Mouse (Mus musculus) lung, postnatal 4 days (tissue): Measurements from ENCODE around the gene Zbtb4.
"Not testable (repeated sequence)": the region's sequence is repeated elsewhere in the genome, so short reads cannot be mapped to it uniquely, and the experiment has no call there.

Experiments used
- DNase-seq, 2 experiments: peaks; one replicate each; pipeline ENCODE4 v3.0.0; 2021

The Zbtb4 gene

DNA sequence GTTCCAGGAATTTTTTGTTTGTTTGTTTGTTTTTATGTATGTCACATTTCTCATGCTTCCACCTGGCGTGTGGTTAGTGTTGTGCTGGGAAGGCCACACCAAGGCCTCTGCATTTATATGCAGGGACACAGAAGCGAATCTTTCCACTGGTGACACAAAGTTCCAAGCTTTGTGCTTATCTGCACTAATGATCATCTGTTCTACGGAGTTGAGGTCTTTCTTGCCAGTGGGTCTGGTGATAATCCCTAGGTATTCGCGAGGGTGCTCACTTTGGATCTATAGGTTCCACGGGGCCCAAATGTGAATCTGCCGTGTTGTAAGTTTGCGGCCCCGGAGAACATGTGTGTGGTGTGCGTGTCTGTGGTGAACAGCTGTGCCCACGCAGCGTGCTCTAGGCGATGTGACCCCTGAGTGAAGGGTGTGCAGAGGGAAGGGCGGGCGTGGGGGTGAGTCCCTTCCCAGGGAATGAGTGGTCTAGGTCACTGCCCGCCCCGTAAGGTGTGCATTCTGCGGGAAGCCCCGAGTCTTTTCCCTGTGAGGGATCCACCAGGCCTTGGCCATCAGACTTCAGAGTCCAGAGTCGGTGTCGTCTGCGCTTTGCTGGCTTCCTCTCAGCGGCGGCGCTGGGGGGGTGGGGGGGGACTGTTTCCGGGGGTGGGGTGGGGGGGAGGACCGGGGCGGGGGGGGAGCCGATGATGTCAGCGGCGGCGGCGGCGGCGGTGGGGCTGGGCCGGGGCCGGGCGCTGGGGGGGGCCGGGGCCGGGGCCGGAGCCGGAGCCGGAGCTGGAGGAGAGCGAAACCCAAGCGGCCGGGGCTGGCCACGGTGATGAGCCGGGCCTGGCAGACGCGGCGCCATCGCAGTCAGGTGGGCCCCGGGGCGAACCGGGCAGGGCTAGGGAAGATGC lies at the start of gene Zbtb4:
Zbtb4 (plus strand) TSS at position 692 of the 905 bp plus-strand sequence.
- peak in 1 of 2 experiments; percentile 66 for DNase-seq

DNA sequence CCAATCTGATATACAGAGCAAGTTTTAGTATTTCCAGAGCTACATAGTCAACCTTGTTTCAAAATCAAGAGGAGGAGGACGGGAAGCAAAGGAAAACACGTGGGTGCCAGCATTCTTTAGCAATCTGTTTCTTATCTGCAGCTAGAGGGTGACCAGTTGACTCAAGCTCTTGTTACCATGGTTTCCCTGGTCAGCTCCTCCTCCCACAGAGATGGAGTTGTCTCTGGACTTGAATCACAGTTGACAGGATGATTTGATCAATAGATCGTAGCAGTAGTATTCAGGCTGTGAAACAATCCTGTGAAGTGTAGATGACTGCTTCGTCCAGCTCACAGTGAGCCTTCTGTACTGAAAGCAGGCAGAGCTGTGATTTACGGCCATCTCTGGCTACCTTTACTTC lies 49.8 kb upstream of the Zbtb4 start:
- peak in 1 of 2 experiments; percentile 27 for DNase-seq

DNA sequence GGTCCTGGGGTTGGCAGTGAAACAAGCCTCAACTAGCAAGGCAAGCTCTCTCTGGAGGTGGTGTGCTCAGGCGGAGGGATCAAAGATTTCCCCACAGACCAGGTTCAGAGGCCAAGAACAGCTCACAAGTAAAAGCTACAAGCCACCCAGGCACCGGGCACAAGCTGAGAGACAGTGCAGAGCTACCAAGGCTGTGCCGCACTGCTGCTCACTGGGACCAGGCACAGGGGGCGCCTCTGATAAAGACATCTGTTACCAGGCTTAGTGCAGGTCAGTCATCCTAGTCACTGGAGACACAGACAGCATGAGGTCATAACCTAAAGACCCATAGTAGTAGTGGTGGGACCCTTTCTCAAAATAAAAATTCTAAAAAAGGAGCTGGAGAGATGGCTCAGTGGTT lies 48.8 kb upstream of the Zbtb4 start:
- no peak for DNase-seq

DNA sequence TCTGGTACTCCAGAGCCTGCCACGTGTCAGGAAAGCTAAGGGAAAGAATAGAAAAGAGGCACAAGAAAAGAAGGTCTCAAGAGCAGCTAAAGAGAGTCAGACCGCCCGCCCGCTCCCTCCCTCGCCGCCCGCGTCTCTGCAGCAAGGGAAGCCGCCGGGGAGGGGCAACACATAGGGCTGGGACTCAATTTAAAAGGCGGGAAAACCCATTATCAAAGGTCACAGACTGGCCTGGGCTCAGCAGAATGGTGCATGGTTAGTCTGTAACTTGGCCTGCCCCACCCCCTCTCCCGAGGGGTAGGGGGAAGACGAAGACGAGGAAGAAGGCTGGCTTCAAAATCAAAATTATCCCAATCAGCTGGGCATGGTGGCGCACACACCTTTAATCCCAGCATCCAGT lies 47.1 kb upstream of the Zbtb4 start:
- DNase-seq: no peak

DNA sequence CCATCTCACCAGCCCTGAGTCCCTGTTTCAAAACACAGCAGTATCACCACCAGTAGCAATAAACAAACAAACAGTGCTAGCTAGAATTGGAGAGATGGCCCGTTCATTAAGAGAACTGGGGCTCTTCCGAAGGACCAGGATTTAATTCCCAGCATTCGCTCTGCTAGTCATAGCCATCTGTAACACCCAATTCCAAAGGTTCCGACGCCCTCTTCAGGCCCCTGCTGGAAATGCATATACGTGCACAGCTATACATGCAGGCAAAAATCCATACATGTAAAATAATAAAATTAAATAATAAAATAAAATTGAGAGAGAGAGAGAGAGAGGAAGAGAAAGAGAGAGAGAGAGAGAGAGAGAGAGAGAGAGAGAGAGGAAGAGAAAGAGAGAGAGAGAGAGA lies 46.3 kb upstream of the Zbtb4 start:
- no peak for DNase-seq

DNA sequence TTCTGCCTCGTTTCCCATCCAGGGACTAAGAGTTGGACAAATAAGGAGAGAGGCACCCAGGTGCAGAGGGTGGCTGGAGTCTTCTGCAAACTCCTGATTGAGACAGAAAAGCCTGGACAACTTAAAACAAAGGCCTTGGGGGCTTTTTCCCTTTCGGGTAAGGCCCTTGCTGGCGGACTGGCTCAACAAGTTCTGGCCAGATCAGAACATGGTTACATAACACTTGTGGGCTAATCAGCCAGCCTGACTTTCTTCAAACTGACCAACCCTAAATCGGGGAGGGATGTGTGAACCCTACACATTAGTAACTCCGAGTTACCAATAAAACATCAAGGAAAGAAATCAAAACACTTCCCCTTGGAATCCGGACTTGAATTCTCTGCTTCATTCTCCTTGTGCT lies 44.9 kb upstream of the Zbtb4 start:
- DNase-seq: no peak

DNA sequence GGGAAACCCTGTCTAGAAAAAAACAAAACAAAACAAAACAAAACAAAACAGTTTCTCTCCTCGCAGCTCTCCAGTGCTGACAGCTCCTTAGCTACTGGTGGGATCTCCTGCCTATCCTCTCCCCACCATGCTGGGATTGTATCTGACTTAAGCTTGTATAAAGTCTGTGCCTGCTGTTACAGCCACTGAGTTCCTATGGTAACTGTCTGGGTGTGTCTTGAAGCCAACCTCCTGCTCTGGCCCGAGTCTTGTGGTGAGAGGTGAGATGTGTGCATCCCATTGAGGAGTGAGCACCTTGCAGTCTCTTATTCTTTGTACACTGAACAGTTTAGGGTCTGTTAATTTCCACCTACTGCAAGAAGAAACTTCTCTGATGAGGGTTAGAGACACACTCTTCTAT lies 42.6 kb upstream of the Zbtb4 start:
- DNase-seq: no peak

DNA sequence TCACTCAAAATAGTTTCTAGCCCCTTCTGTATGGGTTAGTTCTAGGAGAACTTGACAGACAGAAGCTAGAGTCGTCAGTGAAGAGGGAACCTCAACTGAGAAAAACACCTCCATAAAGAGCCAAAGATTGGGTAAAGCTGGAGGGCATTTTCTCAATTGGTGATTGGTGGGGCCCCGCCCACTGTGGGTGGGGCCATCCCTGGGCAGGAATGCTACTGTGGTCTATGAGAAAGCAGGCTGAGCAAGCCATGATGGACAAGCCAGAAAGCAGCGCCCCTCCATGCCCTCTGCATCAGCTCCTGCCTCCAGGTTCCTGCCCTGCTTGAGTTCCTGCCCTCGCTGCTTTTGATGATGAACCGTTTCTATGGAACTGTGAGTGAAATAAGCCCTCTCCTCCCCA lies 39.8 kb upstream of the Zbtb4 start:
- no peak for DNase-seq

DNA sequence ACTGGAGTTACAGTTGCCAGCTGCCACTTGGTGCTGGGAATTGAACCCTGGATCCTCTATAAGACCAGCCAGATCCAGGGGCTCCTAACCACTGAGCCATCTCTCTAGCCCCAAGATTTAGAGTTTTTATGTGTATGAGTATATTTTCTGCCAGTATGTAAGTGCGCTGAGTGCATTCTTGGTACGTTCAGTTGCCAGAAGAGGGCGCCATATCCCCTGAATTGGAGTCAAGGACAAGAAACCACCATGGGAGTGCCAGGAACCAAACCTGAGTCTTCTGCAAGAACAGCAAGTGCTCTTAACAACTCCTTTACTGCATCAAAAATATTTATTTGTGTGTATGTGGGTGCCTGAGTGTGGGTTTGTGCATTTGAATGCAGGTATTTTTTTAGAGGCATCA lies 36.6 kb upstream of the Zbtb4 start:
- DNase-seq: peak in 1 of 2 experiments; percentile 72

DNA sequence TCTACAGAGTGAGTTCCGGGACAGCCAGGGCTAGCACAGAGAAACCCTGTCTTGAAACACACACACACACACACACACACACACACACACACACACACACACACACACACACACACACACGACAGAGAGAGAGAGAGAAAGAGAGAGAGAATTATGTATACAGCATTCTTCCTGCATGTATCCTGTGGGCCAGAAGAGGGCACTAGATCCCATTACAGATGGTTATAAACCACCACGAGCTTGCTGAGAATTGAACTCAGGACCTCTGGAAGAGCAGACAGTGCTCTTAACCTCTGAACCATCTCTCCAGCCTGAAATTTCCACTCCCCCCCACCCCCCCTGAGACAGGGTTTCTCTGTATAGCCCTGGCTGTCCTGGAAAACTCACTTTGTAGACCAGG lies 34.3 kb upstream of the Zbtb4 start:
- DNase-seq: not testable (repeated sequence)

DNA sequence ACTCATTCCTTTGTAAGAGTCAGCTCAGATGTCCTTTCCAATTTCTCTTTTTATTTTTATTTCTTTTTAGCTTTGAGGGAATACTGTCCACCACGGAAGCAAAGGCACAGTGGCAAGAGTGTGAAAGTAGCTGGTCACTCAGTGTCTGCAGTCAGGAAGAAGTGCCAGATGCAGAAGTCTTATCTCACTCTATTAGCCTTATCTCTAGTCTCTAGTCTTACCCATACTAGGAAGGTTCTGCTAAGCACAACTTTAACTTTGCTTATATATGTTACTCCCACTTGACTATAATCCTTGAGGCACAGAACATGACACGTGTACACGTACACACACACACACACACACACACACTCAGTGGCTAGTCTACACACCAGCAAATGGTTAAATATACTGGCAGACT lies 14.1 kb upstream of the Zbtb4 start:
- DNase-seq: no peak

DNA sequence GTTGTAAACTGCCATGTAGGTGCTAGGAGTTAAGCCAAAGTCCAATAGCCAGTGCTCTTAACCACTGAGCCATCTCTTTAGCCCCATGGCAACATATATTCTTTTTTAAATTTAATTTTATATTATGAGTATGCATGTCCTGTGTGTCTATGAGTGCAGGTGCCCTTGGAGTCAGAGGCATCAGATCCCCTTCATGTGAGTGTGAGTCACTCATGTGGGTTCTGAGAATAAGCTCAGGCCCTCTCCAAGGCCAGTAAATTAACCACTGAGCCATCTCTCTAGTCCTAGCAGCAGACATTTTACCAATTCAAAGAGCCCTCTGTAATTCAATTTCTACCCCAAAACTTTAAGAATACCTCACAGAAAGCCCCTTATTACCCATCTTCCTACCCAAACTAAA lies 13.0 kb upstream of the Zbtb4 start:
- no peak for DNase-seq

DNA sequence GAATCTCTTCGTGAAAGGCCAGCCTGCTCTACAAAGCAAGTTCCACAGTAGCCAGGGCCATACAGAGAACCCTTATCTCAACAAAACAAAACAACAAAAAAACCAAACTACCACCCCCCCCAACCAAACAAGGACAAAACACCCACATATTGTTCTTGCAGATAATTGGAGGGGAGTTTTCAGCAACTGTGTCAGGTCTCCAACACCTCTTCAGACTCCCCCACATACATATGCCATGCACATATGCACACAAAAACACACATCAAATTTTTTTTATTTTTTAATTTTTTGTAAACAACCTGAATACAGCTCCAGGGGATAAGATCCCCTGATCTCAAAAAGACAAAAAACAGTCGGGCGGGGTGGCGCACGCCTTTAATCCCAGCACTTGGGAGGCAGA lies 11.5 kb upstream of the Zbtb4 start:
- DNase-seq: no peak

DNA sequence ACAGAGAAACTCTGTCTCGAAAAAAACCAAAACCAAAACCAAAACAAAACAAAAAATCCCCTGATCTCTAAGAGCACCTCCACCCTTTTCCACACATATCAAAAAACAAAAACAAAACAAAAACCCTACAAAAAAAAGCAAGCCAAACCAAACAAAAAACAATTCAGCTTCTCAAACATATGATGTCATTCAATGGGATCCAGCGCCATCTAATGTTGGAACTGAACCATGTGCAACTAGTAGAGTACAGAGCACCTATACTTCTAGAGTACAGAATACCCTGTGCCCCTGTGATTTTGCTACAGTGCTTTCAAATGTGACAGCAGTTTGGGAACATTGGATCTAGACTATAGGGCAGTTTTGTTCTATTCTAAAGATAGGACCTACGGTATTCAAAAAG lies 11.0 kb upstream of the Zbtb4 start:
- DNase-seq: peak in 1 of 2 experiments; percentile 49

DNA sequence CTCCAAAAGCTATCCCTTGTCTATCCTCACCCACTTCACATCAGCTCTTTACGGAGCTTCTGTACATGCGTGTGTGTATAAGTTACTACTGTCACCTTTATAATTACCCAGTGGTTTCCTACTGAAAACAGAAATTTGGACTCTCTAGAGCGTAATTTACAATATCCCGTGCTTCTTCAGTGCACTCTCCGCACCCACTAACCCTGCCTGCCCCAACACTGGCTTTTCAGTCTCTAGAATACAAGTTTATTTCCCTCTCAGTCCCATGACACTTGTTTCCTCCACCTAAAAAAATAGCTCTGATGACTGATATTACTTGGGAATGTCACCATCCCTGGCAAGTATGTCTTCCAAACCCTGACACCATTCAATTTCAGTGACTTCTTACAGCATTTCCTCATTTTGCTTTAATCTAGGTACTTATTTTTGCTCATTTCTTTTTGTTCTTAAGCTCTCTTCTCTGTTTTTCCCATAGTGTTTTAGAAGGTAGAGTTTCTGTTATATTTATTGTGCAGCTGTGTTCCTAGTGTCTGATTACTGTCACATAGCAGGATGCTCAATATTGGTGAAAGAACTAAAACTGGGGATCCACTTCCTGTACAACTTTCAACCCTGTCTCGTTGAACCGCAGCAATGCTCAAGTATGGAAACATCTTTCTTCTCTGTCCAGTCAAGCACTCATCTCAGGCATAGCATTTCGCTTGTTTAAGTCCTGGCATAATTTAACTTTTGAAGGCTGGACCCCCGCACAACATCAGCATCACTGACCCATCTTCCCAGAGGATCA lies 8.2 kb upstream of the Zbtb4 start:
- DNase-seq: no peak

DNA sequence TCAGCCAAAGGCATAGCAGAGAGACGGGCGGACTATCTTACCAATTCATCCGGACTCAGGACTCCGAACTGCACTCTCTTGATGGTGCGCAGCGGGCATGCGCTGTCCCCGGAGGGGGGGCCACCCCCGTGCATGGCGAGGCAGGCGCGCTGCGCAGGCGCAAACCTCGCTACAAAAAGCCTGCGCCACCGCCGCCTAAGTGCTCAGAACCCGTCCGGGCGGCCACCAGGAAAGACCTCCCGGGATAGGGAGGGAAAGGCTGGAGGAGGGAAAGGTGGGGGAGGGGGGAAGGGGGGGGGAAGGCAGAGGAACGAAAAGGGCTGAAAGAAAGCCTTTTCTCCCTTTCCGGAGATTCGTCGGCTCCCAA lies 7.6 kb upstream of the Zbtb4 start:
- DNase-seq: peak; percentile 98

DNA sequence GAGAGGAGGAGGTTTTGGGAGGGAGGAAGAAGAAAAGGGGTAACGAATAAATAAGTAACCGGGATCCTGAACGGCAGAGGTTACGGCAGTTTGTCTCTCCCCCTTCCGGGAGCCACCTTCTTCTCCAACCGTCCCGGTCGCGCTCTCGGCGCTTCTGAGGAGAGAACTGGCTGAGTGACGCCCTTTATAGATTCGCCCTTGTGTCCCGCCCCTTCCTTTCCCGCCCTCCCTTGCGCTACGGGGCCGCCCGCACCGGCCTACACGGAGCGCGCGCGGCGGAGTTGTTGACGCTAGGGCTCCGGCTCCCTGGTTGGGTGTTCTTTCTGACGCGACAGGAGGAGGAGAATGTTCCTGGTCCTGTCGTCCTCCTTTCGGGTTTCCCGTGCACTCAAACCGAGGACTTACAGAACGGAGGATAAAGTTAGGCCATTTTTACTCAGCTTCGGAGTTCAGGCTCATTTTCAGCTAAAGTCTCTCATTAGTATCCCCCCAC lies 7.2 kb upstream of the Zbtb4 start, which contains the start of gene Polr2a:
Polr2a (minus strand) TSS at position 160 of the 493 bp plus-strand sequence.
- DNase-seq: peak; percentile 98

DNA sequence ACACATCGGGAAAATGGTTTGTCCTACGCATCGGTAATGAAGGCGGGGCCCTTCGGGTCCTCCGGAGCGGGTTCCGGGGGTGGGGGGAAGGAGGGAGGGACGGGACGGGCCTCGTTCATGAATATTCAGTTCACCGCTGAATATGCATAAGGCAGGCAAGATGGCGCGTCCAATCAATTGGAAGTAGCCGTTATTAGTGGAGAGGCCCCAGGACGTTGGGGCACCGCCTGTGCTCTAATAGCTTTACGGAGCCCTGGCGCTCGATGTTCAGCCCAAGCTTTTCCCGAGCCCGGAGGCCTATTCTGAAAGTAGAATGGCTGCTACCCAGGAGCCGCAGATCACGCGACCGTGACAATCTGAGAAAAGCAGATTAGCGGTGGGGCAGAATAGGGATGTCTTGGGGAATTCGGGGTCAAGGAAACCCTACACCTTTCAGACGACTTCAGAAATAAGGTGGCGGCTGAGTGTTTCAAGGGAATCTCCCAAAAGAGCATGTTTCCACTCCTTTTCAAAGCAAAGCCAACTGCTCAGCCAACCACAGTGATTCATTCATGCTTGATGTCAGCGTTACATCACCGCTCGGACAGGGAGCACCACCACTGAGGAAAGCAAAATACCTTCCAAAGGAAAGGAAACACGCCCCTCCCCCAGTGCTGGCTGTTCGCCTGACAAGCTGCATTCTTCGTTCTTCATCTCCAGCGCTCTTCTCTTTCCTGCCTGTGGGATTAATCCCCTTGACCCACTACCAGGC lies 6.6 kb upstream of the Zbtb4 start:
- DNase-seq: peak; percentile 90 to 92

DNA sequence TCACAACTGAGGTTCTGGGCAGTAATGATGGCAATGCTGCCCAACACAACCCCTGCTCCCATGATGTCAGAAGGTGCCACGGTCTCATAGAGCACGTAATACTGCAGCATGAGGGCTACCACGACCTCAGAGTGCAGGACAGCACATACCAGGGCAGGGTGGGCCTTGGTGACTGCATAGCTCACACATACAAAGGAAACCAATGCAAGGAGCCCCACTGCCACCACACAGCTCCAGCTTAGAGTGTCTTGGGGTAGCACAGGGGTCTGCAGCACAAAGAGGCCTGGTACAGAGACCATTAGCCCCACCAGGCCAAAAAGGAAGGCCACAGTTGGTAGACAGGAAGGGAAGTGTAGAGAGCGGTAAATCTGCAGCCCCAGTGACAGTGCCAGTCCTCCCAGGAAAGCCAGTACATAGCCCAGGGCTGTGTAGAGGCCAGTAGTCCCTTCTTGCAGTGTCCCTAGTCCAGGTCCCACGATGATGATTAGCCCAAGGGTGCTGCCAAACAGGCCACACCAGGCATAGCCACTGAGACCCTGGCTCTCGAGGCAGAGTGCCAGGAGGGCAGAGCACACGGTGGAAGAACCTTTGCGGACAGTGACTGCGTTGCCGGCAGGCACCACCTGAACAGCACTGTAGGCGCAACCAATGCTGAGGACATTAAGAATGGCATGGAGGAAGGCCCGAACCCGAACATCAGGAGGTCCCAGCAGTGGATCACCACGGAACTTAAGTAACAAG lies 5.4 kb upstream of the Zbtb4 start:
- peak in 1 of 2 experiments; percentile 28 for DNase-seq

DNA sequence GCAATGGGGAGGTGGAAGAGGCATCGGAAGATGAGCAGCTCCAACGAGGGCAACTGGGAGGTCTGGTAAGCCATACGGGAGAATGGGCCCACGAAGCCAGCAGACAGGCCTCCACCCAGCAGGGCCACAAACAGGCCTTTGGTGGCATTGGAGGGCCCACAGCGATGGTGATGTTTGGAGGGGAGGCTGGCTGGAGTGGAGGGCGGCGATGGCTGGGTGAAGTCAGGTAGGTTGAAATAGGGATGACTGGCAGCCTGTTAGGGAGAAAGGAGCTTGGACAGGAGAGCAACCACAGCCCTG lies 4.9 kb upstream of the Zbtb4 start:
- DNase-seq: peak in 1 of 2 experiments; percentile 24

DNA sequence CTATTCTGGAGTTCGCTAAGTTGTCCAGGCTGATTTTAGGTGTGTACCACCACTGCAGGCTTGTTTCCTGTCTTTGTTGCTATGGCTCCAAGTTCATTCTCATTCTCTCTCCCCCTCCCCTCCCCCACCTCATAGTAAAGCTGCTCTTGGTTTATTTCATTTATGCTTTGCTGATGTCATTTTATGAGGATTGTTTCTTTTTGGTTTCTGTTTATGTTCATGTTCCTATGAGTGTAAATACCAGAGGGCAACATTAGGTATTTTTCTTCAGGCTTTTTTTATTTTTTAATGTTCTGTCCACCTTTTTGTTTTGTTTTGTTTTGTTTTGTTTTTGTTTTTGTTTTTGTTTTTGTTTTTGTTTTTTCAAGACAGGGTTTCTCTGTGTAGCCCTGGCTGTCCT lies 3.8 kb upstream of the Zbtb4 start, which contains the start of gene Slc35g3:
Slc35g3 (minus strand) TSS at position 101 of the 400 bp plus-strand sequence.
- DNase-seq: no peak

DNA sequence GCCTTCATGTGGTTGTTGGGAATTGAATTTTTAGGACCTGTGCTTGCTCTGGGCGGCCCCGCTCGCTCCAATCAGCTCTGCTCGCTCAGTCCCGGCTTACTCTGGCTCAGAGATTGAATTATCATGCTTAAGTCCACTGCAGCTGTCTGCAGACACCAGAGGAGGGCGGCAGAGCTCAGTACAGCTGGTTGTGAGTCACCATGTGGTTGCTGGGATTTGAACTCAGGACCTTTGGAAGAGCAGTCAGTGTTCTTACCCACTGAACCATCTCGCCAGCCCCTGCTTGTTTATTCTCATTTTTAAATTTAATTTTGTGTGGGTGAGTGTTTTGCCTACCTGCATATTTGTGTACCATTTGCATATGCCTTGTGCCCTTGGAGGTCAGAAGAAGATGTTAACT lies 2.2 kb upstream of the Zbtb4 start:
- DNase-seq: no peak
